Mouse (Mus musculus): Measurements from ENCODE around the gene Myh14.

DNA sequence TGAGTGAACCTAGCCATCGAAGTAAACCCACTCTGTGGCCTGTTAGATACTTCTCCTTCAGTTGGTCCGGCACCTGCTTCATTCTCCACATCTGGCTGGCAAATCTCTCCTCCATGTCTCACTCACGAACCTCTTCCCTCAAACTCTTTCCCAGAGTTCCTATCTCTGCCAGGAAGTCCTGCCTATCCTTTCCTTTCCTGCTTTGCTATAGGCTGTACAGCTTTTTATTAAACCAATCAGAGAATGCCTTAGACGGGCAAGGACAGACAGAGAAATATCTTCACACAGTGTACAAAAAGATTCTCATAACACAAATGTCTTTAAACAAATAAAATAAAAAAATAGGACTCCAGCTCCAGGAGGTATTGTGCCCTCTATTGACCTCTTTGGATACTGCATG lies 34.4 kb upstream of the Myh14 start:
- TF ChIP-seq FLI1 (IDR thresholded peaks at IDR 0.05; ENCODE audit: low read length) (no peak), GATA1 (IDR thresholded peaks at IDR 0.05; ENCODE audit: borderline replicate concordance, low read length) (no peak)

All from megakaryocyte, embryonic 14.5 days (primary cell).